Mouse (Mus musculus) CD4-positive, CD25-positive, alpha-beta regulatory T cell, adult 2 months (primary cell): Measurements from ENCODE around the gene Rpl7a.
A peak's percentile ranks its signal among the peaks of the same experiment; 100 is the strongest.

Experiments
- DNase-seq: peaks from one replicate; pipeline ENCODE4 v3.0.0-alpha.2; 2012; ENCODE audit warnings: low read depth, low spot score

The Rpl7a gene

GRCm38 (mm10) chr2:26956811-26957487, 46.4 kb downstream of the Rpl7a start:
- DNase-seq = no peak

DNA sequence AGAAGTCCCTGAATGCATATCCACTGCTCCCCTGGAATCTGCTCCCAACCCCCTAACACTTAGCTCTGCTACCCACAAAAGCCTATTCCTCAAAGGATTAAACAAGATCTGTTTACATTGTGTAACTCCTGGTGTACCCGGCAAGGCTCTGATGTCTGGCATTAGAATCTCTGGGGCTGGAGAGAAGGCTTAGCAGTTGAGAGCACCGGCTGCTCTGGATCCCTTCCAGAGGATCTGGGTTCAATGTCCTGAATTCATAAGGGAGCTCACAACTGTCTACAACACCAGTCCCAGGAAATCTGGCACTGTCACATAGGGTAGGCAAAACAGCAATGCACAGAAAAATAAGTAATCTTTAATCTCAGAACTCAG, 46.9 kb downstream of the Rpl7a start:
- no peak for DNase-seq

DNA sequence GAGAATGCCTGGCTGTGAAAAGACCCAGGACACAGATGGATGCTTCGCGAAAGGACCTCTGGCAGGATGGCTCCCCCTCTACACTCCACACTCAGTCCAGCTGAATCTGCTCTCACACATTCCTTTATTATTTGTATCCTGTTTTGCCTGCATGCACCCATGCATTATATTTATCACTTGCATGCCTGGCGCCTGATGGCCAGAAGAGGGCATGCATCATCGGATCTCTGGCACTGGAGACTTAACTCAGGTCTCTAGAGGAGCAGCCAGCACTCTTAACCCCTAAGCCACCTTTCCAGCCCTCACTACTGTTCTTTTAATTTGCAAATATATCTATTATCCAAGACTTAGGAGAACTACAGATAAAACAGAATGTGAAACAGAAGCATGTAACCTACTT, 50.2 kb downstream of the Rpl7a start:
- DNase-seq = peak; percentile 17
